Mouse (Mus musculus): ENCODE results near the gene Gatad2b. TPM values are rescaled to one million over a fixed set of nuclear protein-coding genes. Genes with fewer than 3 reads are reported as not detected.
A peak's percentile ranks its signal among the peaks of the same experiment; 100 is the strongest.

Gatad2b gene
- polyA plus RNA-seq, 1 experiment from 2014 or later = 16.5 TPM

GRCm38 (mm10) chr3:90291982-90292344 lies 1.0 kb upstream of the Gatad2b start:
- WGBS = 39% methylated on average over 2 of the region's 2 CpGs
- H3K27me3 ChIP-seq (replicated peaks; ENCODE audit: control insufficient read depth, insufficient read depth, low read length) = no peaks in the 10 kb centered on the region
- ATAC-seq = no peak
- peaks cover 15% of the 10 kb centered on the region for H3K4me1 ChIP-seq (replicated peaks; ENCODE audit: control insufficient read depth, insufficient read depth, low read length)
- no peaks in the 10 kb centered on the region for H3K9me3 ChIP-seq (ENCODE audit: control insufficient read depth, low read length)
- H3K4me2 ChIP-seq (ENCODE audit: low read length) = peak overlapping the region; percentile 65
- no peaks in the 10 kb centered on the region for H3K36me3 ChIP-seq (ENCODE audit: control insufficient read depth, insufficient read depth)
- peak overlapping the region; percentile 86 for H3K9ac ChIP-seq (replicated peaks; ENCODE audit: low read depth, low read length)
- H3K4me3 ChIP-seq (replicated peaks; ENCODE audit: low read length) = peak overlapping the region; percentile 71
- peak overlapping the region; percentile 98 for H3K27ac ChIP-seq (ENCODE audit: low read length)

- Histone ChIP-seq H3K4me2 (ENCODE audit: low read length) (peak overlapping the region; percentile 77), H3K9ac (replicated peaks; ENCODE audit: low read depth, low read length) (peak overlapping the region; percentile 85), H3K9me3 (ENCODE audit: control insufficient read depth, low read length) (no peaks in the 10 kb centered on the region), H3K36me3 (ENCODE audit: control insufficient read depth, insufficient read depth) (no peaks in the 10 kb centered on the region), H3K27me3 (replicated peaks; ENCODE audit: control insufficient read depth, insufficient read depth, low read length) (no peaks in the 10 kb centered on the region), H3K4me1 (replicated peaks; ENCODE audit: control insufficient read depth, insufficient read depth, low read length) (peaks cover 15% of the 10 kb centered on the region), H3K4me3 (replicated peaks; ENCODE audit: low read length) (peak overlapping the region; percentile 71), H3K27ac (ENCODE audit: low read length) (peak overlapping the region; percentile 96)
- peak; percentile 23 for ATAC-seq
- under 1% methylated on average over 25 of the region's 68 CpGs for WGBS
These were observed 530 bp downstream of the Gatad2b start for GRCm38 (mm10) chr3:90293352-90294063.

- peak overlapping the region; percentile 85 for H3K9ac ChIP-seq (replicated peaks; ENCODE audit: low read depth, low read length)
- peak overlapping the region; percentile 77 for H3K4me2 ChIP-seq (ENCODE audit: low read length)
- H3K27ac ChIP-seq (ENCODE audit: low read length) = no peak overlapping the region
- no peak for ATAC-seq
- H3K27me3 ChIP-seq (replicated peaks; ENCODE audit: control insufficient read depth, insufficient read depth, low read length) = no peaks in the 10 kb centered on the region
- H3K9me3 ChIP-seq (ENCODE audit: control insufficient read depth, low read length) = no peaks in the 10 kb centered on the region
- 1% methylated on average over 11 of the region's 11 CpGs for WGBS
- peaks cover 15% of the 10 kb centered on the region for H3K4me1 ChIP-seq (replicated peaks; ENCODE audit: control insufficient read depth, insufficient read depth, low read length)
- peak overlapping the region; percentile 71 for H3K4me3 ChIP-seq (replicated peaks; ENCODE audit: low read length)
- no peaks in the 10 kb centered on the region for H3K36me3 ChIP-seq (ENCODE audit: control insufficient read depth, insufficient read depth)
These were observed 1.1 kb downstream of the Gatad2b start for GRCm38 (mm10) chr3:90294064-90294440.

- Histone ChIP-seq H3K36me3 (ENCODE audit: control insufficient read depth, insufficient read depth) (no peaks in the 10 kb centered on the region), H3K27ac (ENCODE audit: low read length) (no peak overlapping the region), H3K9ac (replicated peaks; ENCODE audit: low read depth, low read length) (no peak overlapping the region), H3K4me2 (ENCODE audit: low read length) (peak overlapping the region; percentile 77), H3K4me3 (replicated peaks; ENCODE audit: low read length) (peak overlapping the region; percentile 71), H3K27me3 (replicated peaks; ENCODE audit: control insufficient read depth, insufficient read depth, low read length) (no peaks in the 10 kb centered on the region), H3K4me1 (replicated peaks; ENCODE audit: control insufficient read depth, insufficient read depth, low read length) (peaks cover 15% of the 10 kb centered on the region), H3K9me3 (ENCODE audit: control insufficient read depth, low read length) (no peaks in the 10 kb centered on the region)
- ATAC-seq = no peak
- WGBS = 72% methylated on average over 2 of the region's 2 CpGs
These were observed 1.7 kb downstream of the Gatad2b start for GRCm38 (mm10) chr3:90294651-90295050.

GRCm38 (mm10) chr3:90305801-90306200 lies 12.8 kb downstream of the Gatad2b start:
- WGBS = 74% methylated on average over 3 of the region's 3 CpGs
- Histone ChIP-seq H3K27me3 (replicated peaks; ENCODE audit: control insufficient read depth, insufficient read depth, low read length) (no peaks in the 10 kb centered on the region), H3K9me3 (ENCODE audit: control insufficient read depth, low read length) (no peaks in the 10 kb centered on the region), H3K4me2 (ENCODE audit: low read length) (no peak overlapping the region), H3K4me3 (replicated peaks; ENCODE audit: low read length) (no peak overlapping the region), H3K27ac (ENCODE audit: low read length) (no peak overlapping the region), H3K9ac (replicated peaks; ENCODE audit: low read depth, low read length) (no peak overlapping the region), H3K4me1 (replicated peaks; ENCODE audit: control insufficient read depth, insufficient read depth, low read length) (0 out of 2 replicates have a peak, but pooled peaks cover 3% of the 10 kb centered on the region), H3K36me3 (ENCODE audit: control insufficient read depth, insufficient read depth) (no peaks in the 10 kb centered on the region)
- no peak for ATAC-seq

- Histone ChIP-seq H3K36me3 (ENCODE audit: control insufficient read depth, insufficient read depth) (no peaks in the 10 kb centered on the region), H3K27me3 (replicated peaks; ENCODE audit: control insufficient read depth, insufficient read depth, low read length) (no peaks in the 10 kb centered on the region), H3K27ac (ENCODE audit: low read length) (no peak overlapping the region), H3K9ac (replicated peaks; ENCODE audit: low read depth, low read length) (no peak overlapping the region), H3K4me3 (replicated peaks; ENCODE audit: low read length) (no peak overlapping the region), H3K9me3 (ENCODE audit: control insufficient read depth, low read length) (no peaks in the 10 kb centered on the region), H3K4me1 (replicated peaks; ENCODE audit: control insufficient read depth, insufficient read depth, low read length) (0 out of 2 replicates have a peak, but pooled peaks cover 3% of the 10 kb centered on the region), H3K4me2 (ENCODE audit: low read length) (no peak overlapping the region)
- ATAC-seq = no peak
These were observed 16.6 kb downstream of the Gatad2b start for GRCm38 (mm10) chr3:90309589-90309988.

GRCm38 (mm10) chr3:90313367-90313766 lies 20.4 kb downstream of the Gatad2b start:
- no peak overlapping the region for H3K4me3 ChIP-seq (replicated peaks; ENCODE audit: low read length)
- H3K36me3 ChIP-seq (ENCODE audit: control insufficient read depth, insufficient read depth) = no peaks in the 10 kb centered on the region
- H3K9me3 ChIP-seq (ENCODE audit: control insufficient read depth, low read length) = no peaks in the 10 kb centered on the region
- ATAC-seq = no peak
- H3K4me2 ChIP-seq (ENCODE audit: low read length) = no peak overlapping the region
- no peaks in the 10 kb centered on the region for H3K4me1 ChIP-seq (replicated peaks; ENCODE audit: control insufficient read depth, insufficient read depth, low read length)
- H3K27me3 ChIP-seq (replicated peaks; ENCODE audit: control insufficient read depth, insufficient read depth, low read length) = no peaks in the 10 kb centered on the region
- no peak overlapping the region for H3K27ac ChIP-seq (ENCODE audit: low read length)
- no peak overlapping the region for H3K9ac ChIP-seq (replicated peaks; ENCODE audit: low read depth, low read length)

- Histone ChIP-seq H3K9ac (replicated peaks; ENCODE audit: low read depth, low read length) (no peak overlapping the region), H3K27me3 (replicated peaks; ENCODE audit: control insufficient read depth, insufficient read depth, low read length) (no peaks in the 10 kb centered on the region), H3K36me3 (ENCODE audit: control insufficient read depth, insufficient read depth) (no peaks in the 10 kb centered on the region), H3K4me1 (replicated peaks; ENCODE audit: control insufficient read depth, insufficient read depth, low read length) (no peaks in the 10 kb centered on the region), H3K4me3 (replicated peaks; ENCODE audit: low read length) (no peak overlapping the region), H3K27ac (ENCODE audit: low read length) (no peak overlapping the region), H3K9me3 (ENCODE audit: control insufficient read depth, low read length) (no peaks in the 10 kb centered on the region), H3K4me2 (ENCODE audit: low read length) (no peak overlapping the region)
- ATAC-seq = no peak
These were observed 21.3 kb downstream of the Gatad2b start for GRCm38 (mm10) chr3:90314241-90314640.

- Histone ChIP-seq H3K4me3 (replicated peaks; ENCODE audit: low read length) (peak overlapping the region; percentile 29), H3K4me2 (ENCODE audit: low read length) (peak overlapping the region; percentile 58), H3K9me3 (ENCODE audit: control insufficient read depth, low read length) (no peaks in the 10 kb centered on the region), H3K9ac (replicated peaks; ENCODE audit: low read depth, low read length) (peak overlapping the region; percentile 49), H3K27ac (ENCODE audit: low read length) (peak overlapping the region; percentile 94), H3K36me3 (ENCODE audit: control insufficient read depth, insufficient read depth) (no peaks in the 10 kb centered on the region), H3K4me1 (replicated peaks; ENCODE audit: control insufficient read depth, insufficient read depth, low read length) (peaks cover 18% of the 10 kb centered on the region), H3K27me3 (replicated peaks; ENCODE audit: control insufficient read depth, insufficient read depth, low read length) (no peaks in the 10 kb centered on the region)
- ATAC-seq = peak; percentile 62
- 5% methylated on average over 6 of the region's 6 CpGs for WGBS
These were observed 29.3 kb downstream of the Gatad2b start for GRCm38 (mm10) chr3:90322289-90322688.

- Histone ChIP-seq H3K4me2 (ENCODE audit: low read length) (peak overlapping the region; percentile 58), H3K4me1 (replicated peaks; ENCODE audit: control insufficient read depth, insufficient read depth, low read length) (peaks cover 18% of the 10 kb centered on the region), H3K27me3 (replicated peaks; ENCODE audit: control insufficient read depth, insufficient read depth, low read length) (no peaks in the 10 kb centered on the region), H3K4me3 (replicated peaks; ENCODE audit: low read length) (no peak overlapping the region; the same call in 1 of the 2 replicates), H3K9me3 (ENCODE audit: control insufficient read depth, low read length) (no peaks in the 10 kb centered on the region), H3K36me3 (ENCODE audit: control insufficient read depth, insufficient read depth) (no peaks in the 10 kb centered on the region), H3K27ac (ENCODE audit: low read length) (peak overlapping the region; percentile 88), H3K9ac (replicated peaks; ENCODE audit: low read depth, low read length) (0 out of 2 replicates have a peak overlapping the region, but pooled peaks have one; percentile 35)
- ATAC-seq = peak; percentile 97
- WGBS = 0% methylated on average over 5 of the region's 5 CpGs
These were observed 30.1 kb downstream of the Gatad2b start for GRCm38 (mm10) chr3:90323119-90323518.
